Mouse (Mus musculus) megakaryocyte, embryonic 14.5 days (primary cell): Measurements from ENCODE around the gene Bcl10.

Experiments
- FLI1 ChIP-seq: IDR thresholded peaks from 2 replicates; pipeline ENCODE4 v1.6.1; 2012; ENCODE audit warnings: low read length, inconsistent platforms, mixed read lengths
- GATA1 ChIP-seq: IDR thresholded peaks from 3 replicates; pipeline ENCODE4 v1.6.1; 2012; ENCODE audit warnings: mixed read lengths, low read length, inconsistent platforms, borderline replicate concordance

DNA sequence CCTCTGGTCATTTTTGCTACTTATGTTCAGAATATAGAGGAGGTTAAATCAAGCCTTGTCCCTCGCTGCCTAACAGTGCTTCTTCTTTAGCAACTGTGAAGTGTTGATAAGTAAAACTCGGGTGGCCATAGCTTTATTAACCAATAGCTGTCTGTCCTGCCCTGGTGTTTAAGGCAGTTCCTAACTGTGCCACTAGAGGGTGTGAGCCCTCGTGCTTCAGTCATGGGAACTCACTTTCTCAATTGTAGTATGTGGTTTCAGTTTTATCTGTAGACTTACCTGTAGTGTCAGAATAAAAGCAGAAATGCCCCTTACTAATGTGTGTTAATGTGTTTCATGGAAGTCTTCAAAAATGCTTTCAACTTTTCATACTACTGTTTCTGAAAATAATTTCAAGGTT is 19.4 kb downstream of the Bcl10 start:
- TF ChIP-seq GATA1 (no peak), FLI1 (no peak)
